Mouse (Mus musculus) myocyte (in vitro differentiated cells): ENCODE data around the gene Tcf7l1.

ENCODE experiments used
- CEBPB ChIP-seq: IDR thresholded peaks from 2 replicates; pipeline ENCODE4 v1.6.1; 2011; ENCODE audit warnings: mild to moderate bottlenecking, moderate library complexity; ENCODE audit not compliant: poor library complexity, insufficient read depth, severe bottlenecking
- E2F4 ChIP-seq: IDR thresholded peaks from one replicate; pipeline ENCODE4 v1.6.1; 2011; ENCODE audit warnings: mild to moderate bottlenecking, control low read depth, moderate library complexity; ENCODE audit not compliant: insufficient read depth
- MAX ChIP-seq: IDR thresholded peaks from one replicate; pipeline ENCODE4 v1.6.1; 2011; ENCODE audit warnings: low read depth, mild to moderate bottlenecking, control low read depth
- MYOG ChIP-seq, 3 experiments: IDR thresholded peaks; one replicate each; pipeline ENCODE4 v1.6.1; 2011; ENCODE audit warnings: control low read depth in 2 of 3, low read depth in 2 of 3, mild to moderate bottlenecking in 2 of 3; ENCODE audit not compliant: insufficient read length in 2 of 3, control insufficient read depth in 1 of 3, insufficient read depth in 1 of 3
- POLR2A ChIP-seq: IDR thresholded peaks from one replicate; pipeline ENCODE4 v1.6.1; 2011; ENCODE audit warnings: low read depth, mild to moderate bottlenecking, control low read depth, moderate library complexity; ENCODE audit not compliant: insufficient read length
- POLR2AphosphoS2 ChIP-seq: IDR thresholded peaks from one replicate; pipeline ENCODE4 v1.6.1; 2011; ENCODE audit warnings: low read depth, control low read depth; ENCODE audit not compliant: insufficient read length
- REST ChIP-seq: IDR thresholded peaks from one replicate; pipeline ENCODE4 v1.6.1; 2011; ENCODE audit warnings: mild to moderate bottlenecking, control low read depth, moderate library complexity; ENCODE audit not compliant: insufficient read depth, insufficient read length
- TCF12 ChIP-seq: IDR thresholded peaks from one replicate; pipeline ENCODE4 v1.6.1; 2011; ENCODE audit warnings: mild to moderate bottlenecking, control low read depth; ENCODE audit not compliant: poor library complexity, insufficient read depth, severe bottlenecking
- USF1 ChIP-seq: IDR thresholded peaks from one replicate; pipeline ENCODE4 v1.6.1; 2011; ENCODE audit warnings: low read depth, mild to moderate bottlenecking, control low read depth, moderate library complexity

GRCm38 (mm10) chr6:72597956-72598753 is 190.9 kb downstream of the Tcf7l1 start, which contains the start of the genes Elmod3 and Retsat:
- TF ChIP-seq MAX: no peak
- TF ChIP-seq REST: no peak
- TF ChIP-seq POLR2A: peak; percentile 98
- TF ChIP-seq MYOG (IDR thresholded peaks at IDR 0.05; ENCODE audit: control insufficient read depth in 1 of 3, insufficient read depth in 1 of 3, insufficient read length in 2 of 3, low read depth in 2 of 3): no peak
- no peak for TF ChIP-seq USF1
- TF ChIP-seq TCF12: no peak
- no peak for TF ChIP-seq E2F4
- TF ChIP-seq CEBPB: no peak
- TF ChIP-seq POLR2AphosphoS2: peak; percentile 94
